Mouse (Mus musculus) megakaryocyte, embryonic 14.5 days (primary cell): ENCODE measurements around the gene Eps8l1. TPM values are rescaled to one million over a fixed set of nuclear protein-coding genes. Genes with fewer than 3 reads are reported as not detected.

Experiments used
- H3K27me3 ChIP-seq: replicated peaks from 2 replicates; pipeline ENCODE3; 2012; ENCODE audit warnings: inconsistent platforms
- H3K36me3 ChIP-seq: replicated peaks from 2 replicates; pipeline ENCODE3; 2012; ENCODE audit warnings: low read length, inconsistent platforms, mixed read lengths
- H3K4me1 ChIP-seq: 2 replicates; pipeline ENCODE4 v1.6.1; 2012; ENCODE audit warnings: inconsistent platforms
- H3K4me3 ChIP-seq: replicated peaks from 2 replicates; pipeline ENCODE3; 2012; ENCODE audit warnings: moderate library complexity, mild to moderate bottlenecking, inconsistent platforms
- H3K9me3 ChIP-seq: 2 replicates; pipeline ENCODE4 v1.6.1; 2012; ENCODE audit warnings: inconsistent platforms
- FLI1 ChIP-seq: IDR thresholded peaks from 2 replicates; pipeline ENCODE4 v1.6.1; 2012; ENCODE audit warnings: low read length, inconsistent platforms, mixed read lengths
- GATA1 ChIP-seq: IDR thresholded peaks from 3 replicates; pipeline ENCODE4 v1.6.1; 2012; ENCODE audit warnings: mixed read lengths, low read length, inconsistent platforms, borderline replicate concordance
- polyA plus RNA-seq: library from polyadenylated mRNA; stranded (reverse); fragments of >175 nt; gene quantifications from 2 replicates; pipeline ENCODE4 v1.2.3, GENCODE M21; 2012; ENCODE audit warnings: low replicate concordance; ENCODE audit not compliant: insufficient read depth

Eps8l1 gene
- polyA plus RNA-seq, 1 experiment = not detected

GRCm38 (mm10) chr7:4498251-4498650, 37.8 kb downstream of the Eps8l1 start:
- Histone ChIP-seq H3K9me3 (no peaks in the 10 kb centered on the region), H3K4me1 (peaks cover 84% of the 10 kb centered on the region), H3K4me3 (peak overlapping the region; percentile 100), H3K27me3 (no peaks in the 10 kb centered on the region), H3K36me3 (peaks cover 69% of the 10 kb centered on the region)
- no peak for TF ChIP-seq GATA1
- TF ChIP-seq FLI1 = no peak

GRCm38 (mm10) chr7:4499034-4499433, 38.6 kb downstream of the Eps8l1 start:
- Histone ChIP-seq H3K36me3 (peaks cover 61% of the 10 kb centered on the region), H3K9me3 (no peaks in the 10 kb centered on the region), H3K4me3 (peak overlapping the region; percentile 100), H3K27me3 (no peaks in the 10 kb centered on the region), H3K4me1 (peaks cover 84% of the 10 kb centered on the region)
- no peak for TF ChIP-seq GATA1
- TF ChIP-seq FLI1 = no peak

- Histone ChIP-seq H3K4me1 (peaks cover 84% of the 10 kb centered on the region), H3K36me3 (peaks cover 42% of the 10 kb centered on the region), H3K4me3 (peak overlapping the region; percentile 100), H3K9me3 (no peaks in the 10 kb centered on the region), H3K27me3 (no peaks in the 10 kb centered on the region)
- TF ChIP-seq GATA1 (no peak), FLI1 (no peak)
These were observed 40.5 kb downstream of the Eps8l1 start for GRCm38 (mm10) chr7:4500892-4501471.

- peak within 1 kb of the TSS; percentile 100 for H3K4me3 ChIP-seq
- no peak for TF ChIP-seq GATA1
- no peak for TF ChIP-seq FLI1
- peaks cover 83% of the 10 kb centered on the region for H3K4me1 ChIP-seq
- H3K9me3 ChIP-seq = no peaks in the 10 kb centered on the region
- peaks cover 34% of the 10 kb centered on the region for H3K36me3 ChIP-seq
- no peaks in the 10 kb centered on the region for H3K27me3 ChIP-seq
These were observed 41.3 kb downstream of the Eps8l1 start, which contains the start of gene Ppp1r12c for GRCm38 (mm10) chr7:4501558-4502397. Ppp1r12c (minus strand) TSS chr7:4501680.

GRCm38 (mm10) chr7:4502421-4503090, 42.1 kb downstream of the Eps8l1 start:
- no peaks in the 10 kb centered on the region for H3K9me3 ChIP-seq
- H3K4me1 ChIP-seq = peaks cover 82% of the 10 kb centered on the region
- peaks cover 26% of the 10 kb centered on the region for H3K36me3 ChIP-seq
- H3K4me3 ChIP-seq = peak overlapping the region; percentile 100
- TF ChIP-seq FLI1 = no peak
- TF ChIP-seq GATA1 = no peak
- no peaks in the 10 kb centered on the region for H3K27me3 ChIP-seq

- Histone ChIP-seq H3K9me3 (no peaks in the 10 kb centered on the region), H3K4me1 (peaks cover 79% of the 10 kb centered on the region), H3K36me3 (peaks cover 21% of the 10 kb centered on the region), H3K4me3 (no peak overlapping the region), H3K27me3 (no peaks in the 10 kb centered on the region)
- no peak for TF ChIP-seq FLI1
- TF ChIP-seq GATA1 = no peak
These were observed 42.6 kb downstream of the Eps8l1 start for GRCm38 (mm10) chr7:4503100-4503499.

GRCm38 (mm10) chr7:4503858-4504257, 43.4 kb downstream of the Eps8l1 start:
- Histone ChIP-seq H3K36me3 (peaks cover 13% of the 10 kb centered on the region), H3K27me3 (no peaks in the 10 kb centered on the region), H3K9me3 (no peaks in the 10 kb centered on the region), H3K4me1 (peaks cover 79% of the 10 kb centered on the region), H3K4me3 (peak overlapping the region; percentile 83)
- TF ChIP-seq GATA1 = no peak
- TF ChIP-seq FLI1 = no peak

- Histone ChIP-seq H3K9me3 (no peaks in the 10 kb centered on the region), H3K36me3 (peaks cover 3% of the 10 kb centered on the region), H3K4me3 (peak overlapping the region; percentile 83), H3K27me3 (no peaks in the 10 kb centered on the region), H3K4me1 (peaks cover 79% of the 10 kb centered on the region)
- no peak for TF ChIP-seq GATA1
- no peak for TF ChIP-seq FLI1
These were observed 44.4 kb downstream of the Eps8l1 start for GRCm38 (mm10) chr7:4504646-4505435.

- H3K4me3 ChIP-seq = peak overlapping the region; percentile 1
- no peaks in the 10 kb centered on the region for H3K9me3 ChIP-seq
- H3K4me1 ChIP-seq = peaks cover 83% of the 10 kb centered on the region
- H3K36me3 ChIP-seq = peaks cover 2% of the 10 kb centered on the region
- no peaks in the 10 kb centered on the region for H3K27me3 ChIP-seq
- TF ChIP-seq FLI1 (no peak), GATA1 (no peak)
These were observed 46.7 kb downstream of the Eps8l1 start for GRCm38 (mm10) chr7:4507220-4507619.
